Mouse (Mus musculus): ENCODE results near the gene Pip4k2c. TPM values are rescaled to one million over a fixed set of nuclear protein-coding genes. Genes with fewer than 3 reads are reported as not detected.

Gene Pip4k2c
- polyA plus RNA-seq, 2 experiments, result 22.0 to 33.1 TPM

DNA sequence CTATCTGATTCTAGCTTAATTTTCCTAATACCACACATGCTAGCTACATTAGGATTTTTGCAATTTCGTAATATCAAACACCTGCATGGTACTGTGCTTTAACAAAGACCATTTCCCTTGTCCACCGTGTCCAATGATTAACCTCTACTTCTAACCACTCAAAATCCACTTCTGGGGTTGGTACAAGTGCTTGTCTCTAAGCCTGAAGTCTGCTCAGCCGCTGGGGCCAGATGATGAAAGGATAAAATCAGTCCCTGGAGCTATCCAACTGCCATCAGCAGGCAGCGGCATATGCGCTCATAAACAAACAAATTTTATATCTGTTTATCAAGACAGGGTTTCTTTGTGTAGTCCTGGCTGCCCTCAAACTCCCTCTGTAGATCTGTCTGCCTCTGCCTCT lies 6.8 kb downstream of the Pip4k2c start:
- H3K27ac ChIP-seq (replicated peaks; ENCODE audit: low read depth, low read length), result no peak overlapping the region
- no peak overlapping the region for H3K4me3 ChIP-seq (replicated peaks; ENCODE audit: low read length)
- no peaks in the 10 kb centered on the region for H3K4me1 ChIP-seq (ENCODE audit: control insufficient read depth, insufficient read depth, low read length)
- H3K27me3 ChIP-seq (ENCODE audit: control insufficient read depth, insufficient read depth, low read length), result no peaks in the 10 kb centered on the region
- no peak for ATAC-seq (ENCODE audit: low FRiP score, low read depth)
- H3K9me3 ChIP-seq (ENCODE audit: control insufficient read depth, low read length), result no peaks in the 10 kb centered on the region
- WGBS, result 91% methylated on average over 5 of the region's 5 CpGs
- no peak overlapping the region for H3K4me2 ChIP-seq (replicated peaks; ENCODE audit: low read depth, low read length, severe bottlenecking)
- no peak overlapping the region for H3K9ac ChIP-seq (ENCODE audit: low read depth, low read length, severe bottlenecking)
- no peak for TF ChIP-seq POLR2A (IDR thresholded peaks at IDR 0.05; ENCODE audit: borderline replicate concordance, extremely low read depth, insufficient read depth, insufficient read length)
- no peak for DNase-seq (ENCODE audit: low spot score)
- peaks cover 69% of the 10 kb centered on the region for H3K36me3 ChIP-seq (ENCODE audit: control insufficient read depth, insufficient read depth, low read length)

GRCm38 (mm10) chr10:127203106-127203505 lies 8.3 kb downstream of the Pip4k2c start:
- H3K4me1 ChIP-seq (ENCODE audit: control insufficient read depth, insufficient read depth, low read length), result no peaks in the 10 kb centered on the region
- no peak overlapping the region for H3K27ac ChIP-seq (replicated peaks; ENCODE audit: low read depth, low read length)
- no peak for TF ChIP-seq POLR2A (IDR thresholded peaks at IDR 0.05; ENCODE audit: borderline replicate concordance, extremely low read depth, insufficient read depth, insufficient read length)
- H3K4me2 ChIP-seq (replicated peaks; ENCODE audit: low read depth, low read length, severe bottlenecking), result no peak overlapping the region
- ATAC-seq (ENCODE audit: low FRiP score, low read depth) (no peak), DNase-seq (ENCODE audit: low spot score) (no peak)
- H3K36me3 ChIP-seq (ENCODE audit: control insufficient read depth, insufficient read depth, low read length), result peaks cover 79% of the 10 kb centered on the region
- WGBS, result 79% methylated on average over 3 of the region's 3 CpGs
- no peaks in the 10 kb centered on the region for H3K27me3 ChIP-seq (ENCODE audit: control insufficient read depth, insufficient read depth, low read length)
- no peak overlapping the region for H3K9ac ChIP-seq (ENCODE audit: low read depth, low read length, severe bottlenecking)
- no peaks in the 10 kb centered on the region for H3K9me3 ChIP-seq (ENCODE audit: control insufficient read depth, low read length)
- no peak overlapping the region for H3K4me3 ChIP-seq (replicated peaks; ENCODE audit: low read length)

GRCm38 (mm10) chr10:127200279-127200678 lies 11.1 kb downstream of the Pip4k2c start:
- no peak overlapping the region for H3K27ac ChIP-seq (replicated peaks; ENCODE audit: low read depth, low read length)
- WGBS, result 83% methylated on average over 8 of the region's 8 CpGs
- no peaks in the 10 kb centered on the region for H3K9me3 ChIP-seq (ENCODE audit: control insufficient read depth, low read length)
- no peak for TF ChIP-seq POLR2A (IDR thresholded peaks at IDR 0.05; ENCODE audit: borderline replicate concordance, extremely low read depth, insufficient read depth, insufficient read length)
- no peaks in the 10 kb centered on the region for H3K27me3 ChIP-seq (ENCODE audit: control insufficient read depth, insufficient read depth, low read length)
- ATAC-seq (ENCODE audit: low FRiP score, low read depth) (no peak), DNase-seq (ENCODE audit: low spot score) (no peak)
- H3K36me3 ChIP-seq (ENCODE audit: control insufficient read depth, insufficient read depth, low read length), result peaks cover 64% of the 10 kb centered on the region
- no peak overlapping the region for H3K4me2 ChIP-seq (replicated peaks; ENCODE audit: low read depth, low read length, severe bottlenecking)
- no peak overlapping the region for H3K9ac ChIP-seq (ENCODE audit: low read depth, low read length, severe bottlenecking)
- H3K4me1 ChIP-seq (ENCODE audit: control insufficient read depth, insufficient read depth, low read length), result peaks cover 5% of the 10 kb centered on the region; the same call in 1 of the 2 replicates
- H3K4me3 ChIP-seq (replicated peaks; ENCODE audit: low read length), result no peak overlapping the region

DNA sequence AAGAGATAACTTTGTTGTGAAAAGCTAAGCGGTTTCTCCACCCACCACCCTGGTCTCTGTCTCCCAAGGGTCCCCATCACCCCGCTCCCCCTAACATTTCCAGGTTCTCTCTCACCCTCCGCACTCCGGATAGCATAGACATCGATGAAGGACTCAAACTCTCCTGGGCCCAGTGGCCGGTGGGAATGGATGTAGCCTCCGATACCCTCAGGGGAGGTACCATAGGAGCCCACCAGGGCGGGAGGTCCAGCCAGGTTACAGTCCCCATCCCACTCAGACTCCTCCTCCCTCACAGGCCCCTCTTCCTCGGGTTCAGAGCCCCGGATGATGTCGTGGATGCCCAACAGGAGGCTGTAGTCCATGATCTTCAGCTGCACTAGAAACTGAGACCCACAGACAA lies 11.9 kb downstream of the Pip4k2c start:
- TF ChIP-seq POLR2A (IDR thresholded peaks at IDR 0.05; ENCODE audit: borderline replicate concordance, extremely low read depth, insufficient read depth, insufficient read length), result no peak
- WGBS, result 78% methylated on average over 11 of the region's 11 CpGs
- Histone ChIP-seq H3K27ac (replicated peaks; ENCODE audit: low read depth, low read length) (no peak overlapping the region), H3K36me3 (ENCODE audit: control insufficient read depth, insufficient read depth, low read length) (peaks cover 56% of the 10 kb centered on the region), H3K9ac (ENCODE audit: low read depth, low read length, severe bottlenecking) (no peak overlapping the region), H3K4me1 (ENCODE audit: control insufficient read depth, insufficient read depth, low read length) (peaks cover 11% of the 10 kb centered on the region), H3K27me3 (ENCODE audit: control insufficient read depth, insufficient read depth, low read length) (no peaks in the 10 kb centered on the region), H3K4me3 (replicated peaks; ENCODE audit: low read length) (no peak overlapping the region), H3K4me2 (replicated peaks; ENCODE audit: low read depth, low read length, severe bottlenecking) (no peak overlapping the region), H3K9me3 (ENCODE audit: control insufficient read depth, low read length) (no peaks in the 10 kb centered on the region)
- ATAC-seq (ENCODE audit: low FRiP score, low read depth) (no peak), DNase-seq (ENCODE audit: low spot score) (no peak)

GRCm38 (mm10) chr10:127199068-127199467 lies 12.3 kb downstream of the Pip4k2c start:
- H3K27ac ChIP-seq (replicated peaks; ENCODE audit: low read depth, low read length), result no peak overlapping the region
- H3K4me2 ChIP-seq (replicated peaks; ENCODE audit: low read depth, low read length, severe bottlenecking), result no peak overlapping the region
- TF ChIP-seq POLR2A (IDR thresholded peaks at IDR 0.05; ENCODE audit: borderline replicate concordance, extremely low read depth, insufficient read depth, insufficient read length), result no peak
- no peak overlapping the region for H3K9ac ChIP-seq (ENCODE audit: low read depth, low read length, severe bottlenecking)
- H3K4me1 ChIP-seq (ENCODE audit: control insufficient read depth, insufficient read depth, low read length), result peaks cover 15% of the 10 kb centered on the region
- DNase-seq (ENCODE audit: low spot score) (no peak), ATAC-seq (ENCODE audit: low FRiP score, low read depth) (no peak)
- no peak overlapping the region for H3K4me3 ChIP-seq (replicated peaks; ENCODE audit: low read length)
- H3K36me3 ChIP-seq (ENCODE audit: control insufficient read depth, insufficient read depth, low read length), result peaks cover 54% of the 10 kb centered on the region
- H3K9me3 ChIP-seq (ENCODE audit: control insufficient read depth, low read length), result no peaks in the 10 kb centered on the region
- WGBS, result 63% methylated on average over 5 of the region's 5 CpGs
- H3K27me3 ChIP-seq (ENCODE audit: control insufficient read depth, insufficient read depth, low read length), result no peaks in the 10 kb centered on the region

GRCm38 (mm10) chr10:127198492-127198891 lies 12.9 kb downstream of the Pip4k2c start:
- no peak overlapping the region for H3K4me2 ChIP-seq (replicated peaks; ENCODE audit: low read depth, low read length, severe bottlenecking)
- H3K27me3 ChIP-seq (ENCODE audit: control insufficient read depth, insufficient read depth, low read length), result no peaks in the 10 kb centered on the region
- WGBS, result 56% methylated on average over 2 of the region's 2 CpGs
- DNase-seq (ENCODE audit: low spot score), result no peak
- H3K9ac ChIP-seq (ENCODE audit: low read depth, low read length, severe bottlenecking), result no peak overlapping the region
- TF ChIP-seq POLR2A (IDR thresholded peaks at IDR 0.05; ENCODE audit: borderline replicate concordance, extremely low read depth, insufficient read depth, insufficient read length), result no peak
- H3K4me1 ChIP-seq (ENCODE audit: control insufficient read depth, insufficient read depth, low read length), result peaks cover 15% of the 10 kb centered on the region
- peaks cover 49% of the 10 kb centered on the region for H3K36me3 ChIP-seq (ENCODE audit: control insufficient read depth, insufficient read depth, low read length)
- ATAC-seq (ENCODE audit: low FRiP score, low read depth), result no peak
- H3K4me3 ChIP-seq (replicated peaks; ENCODE audit: low read length), result no peak overlapping the region
- H3K27ac ChIP-seq (replicated peaks; ENCODE audit: low read depth, low read length), result no peak overlapping the region
- H3K9me3 ChIP-seq (ENCODE audit: control insufficient read depth, low read length), result no peaks in the 10 kb centered on the region

Measured in limb, embryonic 14.5 days (tissue).